Mouse (Mus musculus): ENCODE results near the gene Usp43.

GRCm38 (mm10) chr11:67829530-67829929, 92.4 kb downstream of the Usp43 start:
- no peak for TF ChIP-seq POLR2A (IDR thresholded peaks at IDR 0.05; ENCODE audit: low read depth, low read length)
- no peak for TF ChIP-seq MEF2A (IDR thresholded peaks at IDR 0.05; ENCODE audit: borderline replicate concordance, low read depth, low read length)
- no peak for TF ChIP-seq HCFC1 (IDR thresholded peaks at IDR 0.05; ENCODE audit: low read depth, low read length)
- TF ChIP-seq ZKSCAN1 (IDR thresholded peaks at IDR 0.05; ENCODE audit: borderline replicate concordance, low read depth, low read length) = no peak
- TF ChIP-seq TCF12 (IDR thresholded peaks at IDR 0.05; ENCODE audit: low read depth, low read length) = no peak
- TF ChIP-seq NELFE (IDR thresholded peaks at IDR 0.05; ENCODE audit: low read depth, low read length) = no peak
- no peak for TF ChIP-seq USF1 (IDR thresholded peaks at IDR 0.05; ENCODE audit: low read depth, low read length)
- no peak for TF ChIP-seq CTCF (conservative IDR thresholded peaks at IDR 0.05 in 1 of 2, IDR thresholded peaks at IDR 0.05 in 1 of 2; ENCODE audit: low read depth in 2 of 2, low read length in 2 of 2)
- TF ChIP-seq MAFK (IDR thresholded peaks at IDR 0.05; ENCODE audit: insufficient replicate concordance, low read length) = no peak
- no peak for TF ChIP-seq KAT2A (IDR thresholded peaks at IDR 0.05; ENCODE audit: insufficient replicate concordance, low read length)
